Mouse (Mus musculus) heart, postnatal 0 days (tissue): ENCODE measurements around the gene Dbt.

ENCODE experiments used
- CTCF ChIP-seq: IDR thresholded peaks from 2 replicates; pipeline ENCODE4 v1.5.1; 2016; ENCODE audit warnings: antibody characterized with exemption, control low read depth, low read depth
- EP300 ChIP-seq: IDR thresholded peaks from 2 replicates; pipeline ENCODE4 v1.6.1; 2016; ENCODE audit warnings: antibody characterized with exemption, low read depth

DNA sequence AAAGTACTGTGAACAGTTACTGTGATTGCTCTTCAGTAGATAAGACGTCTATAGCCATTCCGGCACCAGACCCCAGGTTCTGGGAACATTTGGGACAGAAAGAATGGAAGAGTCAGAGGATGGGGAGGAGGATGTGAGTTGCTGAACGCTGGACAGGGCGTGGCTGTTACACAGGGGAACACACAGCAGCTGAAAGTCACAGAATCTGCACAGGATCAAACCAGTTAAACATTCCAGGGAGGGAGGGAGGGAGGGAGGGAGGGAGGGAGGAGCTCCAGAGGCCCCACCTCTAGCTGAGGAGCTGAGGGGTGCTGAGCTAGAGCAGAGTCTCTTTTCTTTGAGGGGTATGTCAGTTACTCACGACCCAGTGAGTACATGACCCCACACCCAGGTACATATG lies 31.9 kb upstream of the Dbt start:
- TF ChIP-seq EP300: no peak
- TF ChIP-seq CTCF: no peak
